Mouse (Mus musculus) intestine, embryonic 15.5 days (tissue): ENCODE results near the gene Scrn2. TPM values are rescaled to one million over a fixed set of nuclear protein-coding genes. Genes with fewer than 3 reads are reported as not detected.

Source experiments
- ATAC-seq: fragments of 200-750 bp; cut with Nextera tagmentation; 2 replicates; pipeline ENCODE4 v1.8.0; 2017; ENCODE audit warnings: moderate TSS enrichment, moderate library complexity
- H3K27ac ChIP-seq: fragments of 300-500 bp; sonication (generic); 2 replicates; pipeline ENCODE4 v1.5.1; 2015; ENCODE audit warnings: mild to moderate bottlenecking, inconsistent platforms
- H3K27me3 ChIP-seq: fragments of 300-500 bp; sonication (generic); replicated peaks from 2 replicates; pipeline ENCODE4 v1.6.1; 2015; ENCODE audit warnings: inconsistent platforms
- H3K36me3 ChIP-seq: fragments of 300-500 bp; sonication (generic); 2 replicates; pipeline ENCODE4 v1.6.1; 2015; ENCODE audit warnings: inconsistent platforms
- H3K4me1 ChIP-seq: fragments of 300-500 bp; sonication (generic); replicated peaks from 2 replicates; pipeline ENCODE4 v1.6.1; 2015; ENCODE audit warnings: inconsistent platforms
- H3K4me2 ChIP-seq: fragments of 300-500 bp; sonication (generic); replicated peaks from 2 replicates; pipeline ENCODE4 v1.6.1; 2015; ENCODE audit warnings: mild to moderate bottlenecking, inconsistent platforms
- H3K4me3 ChIP-seq: fragments of 300-500 bp; sonication (generic); replicated peaks from 2 replicates; pipeline ENCODE4 v1.5.1; 2015; ENCODE audit warnings: inconsistent platforms
- H3K9ac ChIP-seq: fragments of 300-500 bp; sonication (generic); 2 replicates; pipeline ENCODE4 v1.6.1; 2015; ENCODE audit warnings: inconsistent platforms
- H3K9me3 ChIP-seq: fragments of 300-500 bp; sonication (generic); 2 replicates; pipeline ENCODE4 v1.6.1; 2016; ENCODE audit warnings: inconsistent platforms
- WGBS: fragments of 180-500 bp; shearing (Covaris S2); methylation state at CpG from one replicate; pipeline ENCODE4 v1.1.7; 2015; 5-methylcytosine and 5-hydroxymethylcytosine counted together
- polyA plus RNA-seq: library from polyadenylated mRNA; unstranded; fragments of >200 nt; fragmentation: Nextera tagmentation; extraction: Ambion mirVana; gene quantifications from 2 replicates; pipeline ENCODE4 v1.2.1, GENCODE M21; 2015

Gene Scrn2
- polyA plus RNA-seq, 1 experiment from 2014 or later: 18.1 TPM

GRCm38 (mm10) chr11:96995836-96996772, 33.6 kb upstream of the Scrn2 start:
- Histone ChIP-seq H3K9ac (no peak overlapping the region), H3K9me3 (no peaks in the 10 kb centered on the region), H3K27ac (no peak overlapping the region), H3K27me3 (peaks cover 4% of the 10 kb centered on the region), H3K36me3 (no peaks in the 10 kb centered on the region), H3K4me1 (peaks cover 28% of the 10 kb centered on the region), H3K4me2 (no peak overlapping the region), H3K4me3 (no peak overlapping the region)
- no peak for ATAC-seq
- WGBS: 79% methylated on average over 15 of the region's 15 CpGs

- H3K4me3 ChIP-seq: peak overlapping the region; percentile 29
- peak overlapping the region; percentile 75 for H3K4me2 ChIP-seq
- peaks cover 4% of the 10 kb centered on the region for H3K27me3 ChIP-seq
- no peaks in the 10 kb centered on the region for H3K9me3 ChIP-seq
- WGBS: 29% methylated on average over 17 of the region's 17 CpGs
- ATAC-seq: peak; percentile 51; the same call in 1 of the 2 replicates
- H3K27ac ChIP-seq: no peak overlapping the region
- H3K36me3 ChIP-seq: no peaks in the 10 kb centered on the region
- H3K4me1 ChIP-seq: peaks cover 28% of the 10 kb centered on the region
- peak overlapping the region; percentile 48 for H3K9ac ChIP-seq
Observed at GRCm38 (mm10) chr11:96996773-96997379, 32.9 kb upstream of the Scrn2 start.

GRCm38 (mm10) chr11:96997380-96997956, 32.3 kb upstream of the Scrn2 start:
- WGBS: 10% methylated on average over 30 of the region's 30 CpGs
- peak; percentile 50 for ATAC-seq
- Histone ChIP-seq H3K36me3 (no peaks in the 10 kb centered on the region), H3K27ac (no peak overlapping the region), H3K9ac (peak overlapping the region; percentile 48), H3K4me2 (peak overlapping the region; percentile 75), H3K9me3 (no peaks in the 10 kb centered on the region), H3K4me3 (peak overlapping the region; percentile 29), H3K27me3 (peaks cover 4% of the 10 kb centered on the region), H3K4me1 (peaks cover 23% of the 10 kb centered on the region)

GRCm38 (mm10) chr11:97003170-97003569, 26.6 kb upstream of the Scrn2 start:
- no peaks in the 10 kb centered on the region for H3K36me3 ChIP-seq
- no peaks in the 10 kb centered on the region for H3K4me1 ChIP-seq
- H3K27me3 ChIP-seq: peaks cover 7% of the 10 kb centered on the region
- H3K4me2 ChIP-seq: no peak overlapping the region
- WGBS: 29% methylated on average over 5 of the region's 5 CpGs
- H3K27ac ChIP-seq: no peak overlapping the region
- H3K9me3 ChIP-seq: no peaks in the 10 kb centered on the region
- no peak overlapping the region for H3K4me3 ChIP-seq
- ATAC-seq: no peak
- no peak overlapping the region for H3K9ac ChIP-seq

GRCm38 (mm10) chr11:97007093-97007794, 22.5 kb upstream of the Scrn2 start:
- no peak overlapping the region for H3K4me2 ChIP-seq
- no peaks in the 10 kb centered on the region for H3K4me1 ChIP-seq
- H3K27ac ChIP-seq: no peak overlapping the region
- peaks cover 22% of the 10 kb centered on the region for H3K27me3 ChIP-seq
- no peaks in the 10 kb centered on the region for H3K36me3 ChIP-seq
- H3K9me3 ChIP-seq: no peaks in the 10 kb centered on the region
- 57% methylated on average over 9 of the region's 9 CpGs for WGBS
- no peak overlapping the region for H3K9ac ChIP-seq
- no peak for ATAC-seq
- H3K4me3 ChIP-seq: no peak overlapping the region

GRCm38 (mm10) chr11:97009198-97009790, 20.4 kb upstream of the Scrn2 start:
- whole genome bisulfite sequencing: 46% methylated on average over 8 of the region's 8 CpGs
- H3K27me3 ChIP-seq: peaks cover 22% of the 10 kb centered on the region
- no peaks in the 10 kb centered on the region for H3K36me3 ChIP-seq
- ATAC-seq: no peak
- no peak overlapping the region for H3K4me3 ChIP-seq
- no peaks in the 10 kb centered on the region for H3K9me3 ChIP-seq
- H3K4me1 ChIP-seq: 0 out of 2 replicates have a peak, but pooled peaks cover 3% of the 10 kb centered on the region
- no peak overlapping the region for H3K9ac ChIP-seq
- H3K27ac ChIP-seq: no peak overlapping the region
- H3K4me2 ChIP-seq: no peak overlapping the region

GRCm38 (mm10) chr11:97013121-97013670, 16.5 kb upstream of the Scrn2 start, which contains the start of gene Sp6:
Gene Sp6, plus strand, starts transcription at chr11:97013394.
- H3K27me3 ChIP-seq: peaks cover 41% of the 10 kb centered on the region
- H3K9ac ChIP-seq: no peak within 1 kb of the TSS
- H3K27ac ChIP-seq: no peak within 1 kb of the TSS
- 21% methylated on average over 8 of the region's 8 CpGs for WGBS
- H3K9me3 ChIP-seq: no peaks in the 10 kb centered on the region
- H3K4me3 ChIP-seq: no peak within 1 kb of the TSS
- no peak for ATAC-seq
- peaks cover 10% of the 10 kb centered on the region for H3K4me1 ChIP-seq
- H3K4me2 ChIP-seq: no peak within 1 kb of the TSS
- no peaks in the 10 kb centered on the region for H3K36me3 ChIP-seq

- no peak for ATAC-seq
- WGBS: 1% methylated on average over 36 of the region's 36 CpGs
Observed at GRCm38 (mm10) chr11:97017696-97018582, 11.8 kb upstream of the Scrn2 start.

GRCm38 (mm10) chr11:97018583-97019344, 11.0 kb upstream of the Scrn2 start:
- WGBS: under 1% methylated on average over 65 of the region's 68 CpGs
- H3K4me3 ChIP-seq: peak overlapping the region; percentile 37
- no peaks in the 10 kb centered on the region for H3K9me3 ChIP-seq
- no peaks in the 10 kb centered on the region for H3K36me3 ChIP-seq
- H3K27ac ChIP-seq: no peak overlapping the region
- H3K4me1 ChIP-seq: peaks cover 37% of the 10 kb centered on the region
- peak overlapping the region; percentile 79 for H3K4me2 ChIP-seq
- ATAC-seq: peak; percentile 41
- H3K9ac ChIP-seq: no peak overlapping the region; the same call in 1 of the 2 replicates
- H3K27me3 ChIP-seq: peaks cover 79% of the 10 kb centered on the region

More at GRCm38 (mm10) chr11:97017696-97018582, 11.8 kb upstream of the Scrn2 start:
- Histone ChIP-seq H3K4me1 (peaks cover 40% of the 10 kb centered on the region), H3K27me3 (peaks cover 71% of the 10 kb centered on the region), H3K9me3 (no peaks in the 10 kb centered on the region), H3K9ac (no peak overlapping the region), H3K36me3 (no peaks in the 10 kb centered on the region), H3K4me3 (peak overlapping the region; percentile 37), H3K27ac (no peak overlapping the region), H3K4me2 (peak overlapping the region; percentile 79)

- Histone ChIP-seq H3K27me3 (peaks cover 85% of the 10 kb centered on the region), H3K9ac (no peak overlapping the region), H3K4me2 (peak overlapping the region; percentile 79), H3K4me1 (peaks cover 37% of the 10 kb centered on the region), H3K4me3 (peak overlapping the region; percentile 37), H3K36me3 (no peaks in the 10 kb centered on the region), H3K9me3 (no peaks in the 10 kb centered on the region), H3K27ac (no peak overlapping the region)
- WGBS: 12% methylated on average over 13 of the region's 13 CpGs
- ATAC-seq: no peak
Observed at GRCm38 (mm10) chr11:97019345-97019708, 10.4 kb upstream of the Scrn2 start.
